Mouse (Mus musculus) neural tube, embryonic 11.5 days (tissue): ENCODE measurements around the gene Figla. TPM values are rescaled to one million over a fixed set of nuclear protein-coding genes. Genes with fewer than 3 reads are reported as not detected.

Experiments used
- ATAC-seq: fragments of 200-750 bp; cut with Nextera tagmentation; 2 replicates; pipeline ENCODE4 v1.8.0; 2017; ENCODE audit warnings: moderate number of reproducible peaks, mild to moderate bottlenecking, moderate TSS enrichment, moderate library complexity; ENCODE audit not compliant: insufficient read depth, low FRiP score, low TSS enrichment
- DNase-seq: peaks from one replicate; pipeline ENCODE4 v3.0.0-alpha.2; 2015; ENCODE audit warnings: low spot score
- H3K27ac ChIP-seq: fragments of 300-500 bp; sonication (generic); 2 replicates; pipeline ENCODE4 v1.5.1; 2014; ENCODE audit warnings: low read depth, mild to moderate bottlenecking, low read length
- H3K27me3 ChIP-seq: fragments of 300-500 bp; sonication (generic); 2 replicates; pipeline ENCODE4 v1.6.1; 2014; ENCODE audit warnings: mild to moderate bottlenecking, low read length, mixed read lengths; ENCODE audit not compliant: control insufficient read depth, insufficient read depth
- H3K36me3 ChIP-seq: fragments of 300-500 bp; sonication (generic); 2 replicates; pipeline ENCODE4 v1.6.1; 2014; ENCODE audit warnings: mild to moderate bottlenecking, low read length, moderate library complexity, mixed read lengths; ENCODE audit not compliant: control insufficient read depth, insufficient read depth
- H3K4me1 ChIP-seq: fragments of 300-500 bp; sonication (generic); 2 replicates; pipeline ENCODE4 v1.6.1; 2014; ENCODE audit warnings: low read length, mixed read lengths; ENCODE audit not compliant: control insufficient read depth, insufficient read depth
- H3K4me2 ChIP-seq: fragments of 300-500 bp; sonication (generic); 2 replicates; pipeline ENCODE4 v1.6.1; 2014; ENCODE audit warnings: low read depth, mild to moderate bottlenecking, moderate library complexity
- H3K4me3 ChIP-seq: fragments of 300-500 bp; sonication (generic); 2 replicates; pipeline ENCODE4 v1.5.1; 2014; ENCODE audit warnings: low read depth, low read length
- H3K9ac ChIP-seq: fragments of 300-500 bp; sonication (generic); 2 replicates; pipeline ENCODE4 v1.6.1; 2014; ENCODE audit warnings: mild to moderate bottlenecking, low read length
- H3K9me3 ChIP-seq: fragments of 300-500 bp; sonication (generic); 2 replicates; pipeline ENCODE4 v1.6.1; 2016; ENCODE audit warnings: low read length; ENCODE audit not compliant: control insufficient read depth
- WGBS: fragments of 180-500 bp; shearing (Covaris S2); extraction: QIAGEN DNeasy Blood & Tissue Kit; methylation state at CpG from one replicate; pipeline ENCODE4 v1.1.7; 2014; 5-methylcytosine and 5-hydroxymethylcytosine counted together
- polyA plus RNA-seq: library from polyadenylated mRNA; unstranded; fragments of >200 nt; fragmentation: Nextera tagmentation; extraction: Ambion mirVana; gene quantifications from 2 replicates; pipeline ENCODE4 v1.2.1, GENCODE M21; 2014

Figla gene
- polyA plus RNA-seq, 1 experiment from 2014 or later, result not detected

DNA sequence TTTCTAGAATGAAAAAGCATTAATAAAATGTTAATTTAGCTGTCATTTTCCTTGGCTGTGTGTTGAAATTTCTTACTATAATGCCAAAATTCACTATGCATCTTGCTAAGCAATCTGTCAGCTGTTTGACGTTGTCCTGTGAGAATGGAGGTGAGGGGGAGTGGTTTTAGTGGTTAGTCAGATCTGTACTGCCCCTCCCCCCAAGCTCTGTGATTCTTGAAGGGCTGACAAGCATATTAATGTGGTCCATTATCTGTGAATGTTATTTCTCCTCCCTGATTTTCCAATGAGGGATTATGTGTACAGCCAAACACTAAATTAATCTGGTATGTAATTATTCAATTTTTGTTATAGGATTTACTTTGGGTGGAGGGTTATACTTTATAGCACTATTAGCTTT is 42.5 kb downstream of the Figla start:
- Histone ChIP-seq H3K27ac (peak overlapping the region; percentile 39; the same call in 1 of the 2 replicates), H3K36me3 (no peaks in the 10 kb centered on the region), H3K4me2 (no peak overlapping the region), H3K4me1 (peaks cover 16% of the 10 kb centered on the region; the same call in 1 of the 2 replicates), H3K27me3 (no peaks in the 10 kb centered on the region), H3K9me3 (no peaks in the 10 kb centered on the region), H3K4me3 (no peak overlapping the region), H3K9ac (no peak overlapping the region)
- ATAC-seq (0 out of 2 replicates have a peak, but pooled peaks have one; percentile 35), DNase-seq (no peak)
- 3% methylated on average over 1 of the region's 1 CpGs for WGBS

DNA sequence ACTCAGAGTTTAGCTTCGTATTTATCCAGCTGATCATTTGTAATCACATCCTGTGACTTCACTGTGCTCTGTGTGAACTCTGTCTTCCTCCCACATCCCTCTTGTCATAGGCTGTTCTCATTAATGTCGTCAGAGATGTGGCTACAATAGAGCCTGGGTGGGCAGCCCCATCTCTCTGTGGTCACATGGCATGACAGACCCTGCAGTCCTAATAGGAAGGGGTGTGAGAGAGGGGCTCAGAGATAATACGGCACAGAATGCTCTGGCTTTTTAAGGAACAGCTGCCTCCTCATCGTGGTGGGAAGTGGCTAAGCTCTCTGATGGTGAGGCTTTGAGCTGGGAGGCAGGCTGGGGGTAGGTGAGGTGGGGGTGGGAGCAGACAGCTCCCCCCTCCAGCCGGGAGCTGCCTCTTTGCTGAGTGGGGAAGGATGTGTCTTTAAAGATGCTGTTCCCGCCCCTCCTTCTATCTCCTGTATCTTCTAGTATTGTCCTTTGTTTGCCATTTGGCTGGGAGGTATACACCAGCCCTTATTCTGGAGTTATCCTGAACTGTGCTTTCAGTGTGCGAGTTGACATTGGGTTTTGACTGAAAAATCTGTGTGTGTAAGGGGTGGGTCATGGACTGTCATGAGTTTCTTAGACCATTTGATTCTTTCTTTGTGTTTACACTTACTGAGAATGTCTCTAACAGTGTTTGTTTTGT is 43.3 kb downstream of the Figla start:
- Histone ChIP-seq H3K4me2 (peak overlapping the region; percentile 6; the same call in 1 of the 2 replicates), H3K4me1 (peaks cover 12% of the 10 kb centered on the region; the same call in 1 of the 2 replicates), H3K9me3 (no peaks in the 10 kb centered on the region), H3K36me3 (no peaks in the 10 kb centered on the region), H3K27ac (peak overlapping the region; percentile 77), H3K9ac (peak overlapping the region; percentile 35), H3K27me3 (no peaks in the 10 kb centered on the region), H3K4me3 (no peak overlapping the region)
- ATAC-seq (peak; percentile 92), DNase-seq (peak; percentile 64)
- WGBS, result 38% methylated on average over 7 of the region's 7 CpGs

DNA sequence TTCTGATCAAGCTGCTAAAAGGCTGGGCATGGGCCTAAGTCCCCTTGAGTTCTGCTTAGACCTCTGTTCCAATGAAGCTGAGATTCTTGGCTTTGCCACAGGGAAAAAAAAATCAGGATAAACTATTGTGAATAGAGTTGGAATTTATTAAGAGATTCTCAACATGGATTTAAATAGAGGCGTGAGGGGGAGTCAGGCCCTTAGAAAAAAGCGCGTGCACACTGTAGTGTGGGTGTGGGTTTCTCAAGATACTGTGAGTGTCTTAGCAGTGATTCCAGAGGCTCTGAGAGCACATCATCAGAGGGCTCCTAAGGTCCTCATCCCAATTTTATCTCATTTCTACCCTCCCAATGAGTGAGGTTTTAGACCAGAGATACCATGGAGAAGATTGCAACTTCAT is 44.2 kb downstream of the Figla start:
- no peak for DNase-seq
- ATAC-seq, result no peak
- Histone ChIP-seq H3K36me3 (no peaks in the 10 kb centered on the region), H3K4me3 (no peak overlapping the region), H3K27me3 (no peaks in the 10 kb centered on the region), H3K27ac (no peak overlapping the region), H3K9ac (no peak overlapping the region), H3K4me2 (no peak overlapping the region), H3K4me1 (peaks cover 15% of the 10 kb centered on the region), H3K9me3 (no peaks in the 10 kb centered on the region)
- 95% methylated on average over 3 of the region's 3 CpGs for WGBS

DNA sequence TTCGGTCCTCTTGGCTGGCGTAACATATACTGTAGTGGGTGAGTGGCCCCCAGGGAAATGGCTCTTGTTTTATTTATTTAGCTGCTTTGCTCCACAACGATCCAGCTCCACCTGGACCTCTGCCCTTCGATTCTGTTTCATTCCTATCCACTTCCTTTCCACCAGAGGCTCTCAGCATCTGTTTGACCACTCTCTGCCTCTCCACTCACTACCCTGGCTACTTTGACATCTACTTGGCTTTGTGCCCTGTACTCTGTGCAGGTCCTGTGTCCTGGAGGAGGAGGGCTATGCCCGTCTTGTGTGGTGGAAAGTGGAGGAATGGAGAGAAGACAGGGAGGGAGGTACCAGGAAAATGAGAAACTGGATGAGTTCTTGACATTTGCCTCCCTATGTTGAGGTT is 46.3 kb downstream of the Figla start:
- no peak overlapping the region for H3K27ac ChIP-seq
- H3K9ac ChIP-seq, result no peak overlapping the region
- ATAC-seq, result no peak

DNA sequence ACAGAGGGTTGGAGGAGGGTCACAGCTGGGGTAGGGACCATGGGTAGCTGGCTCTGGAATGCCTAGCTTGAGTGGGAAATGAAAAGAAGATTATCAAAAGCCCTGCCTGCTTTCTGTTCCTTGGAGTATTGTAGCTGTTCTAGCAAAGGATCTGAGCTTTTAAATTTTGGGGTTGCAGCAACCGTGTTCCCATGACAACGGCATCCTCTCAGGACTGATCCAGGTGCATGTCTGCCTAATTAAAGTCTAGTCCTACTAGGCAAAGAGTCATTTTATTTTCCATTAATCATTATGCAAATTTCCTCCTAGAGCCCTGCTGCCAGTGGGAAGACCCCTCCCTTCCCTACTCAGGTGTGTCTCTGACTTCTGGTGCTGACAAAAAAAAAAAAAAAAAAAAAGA is 46.7 kb downstream of the Figla start:
- WGBS, result 92% methylated on average over 2 of the region's 2 CpGs
- no peaks in the 10 kb centered on the region for H3K36me3 ChIP-seq
- peaks cover 22% of the 10 kb centered on the region for H3K4me1 ChIP-seq
- no peak overlapping the region for H3K4me2 ChIP-seq
- H3K9me3 ChIP-seq, result no peaks in the 10 kb centered on the region
- no peak for DNase-seq
- no peaks in the 10 kb centered on the region for H3K27me3 ChIP-seq
- H3K4me3 ChIP-seq, result no peak overlapping the region
- H3K27ac ChIP-seq, result no peak overlapping the region
- no peak for ATAC-seq
- no peak overlapping the region for H3K9ac ChIP-seq

More for the DNA sequence above, 46.3 kb downstream of the Figla start:
- H3K4me1 ChIP-seq, result peaks cover 22% of the 10 kb centered on the region
- no peaks in the 10 kb centered on the region for H3K9me3 ChIP-seq
- H3K36me3 ChIP-seq, result no peaks in the 10 kb centered on the region
- no peaks in the 10 kb centered on the region for H3K27me3 ChIP-seq
- DNase-seq, result no peak
- no peak overlapping the region for H3K4me2 ChIP-seq
- no peak overlapping the region for H3K4me3 ChIP-seq
- WGBS, result 71% methylated on average over 5 of the region's 5 CpGs

DNA sequence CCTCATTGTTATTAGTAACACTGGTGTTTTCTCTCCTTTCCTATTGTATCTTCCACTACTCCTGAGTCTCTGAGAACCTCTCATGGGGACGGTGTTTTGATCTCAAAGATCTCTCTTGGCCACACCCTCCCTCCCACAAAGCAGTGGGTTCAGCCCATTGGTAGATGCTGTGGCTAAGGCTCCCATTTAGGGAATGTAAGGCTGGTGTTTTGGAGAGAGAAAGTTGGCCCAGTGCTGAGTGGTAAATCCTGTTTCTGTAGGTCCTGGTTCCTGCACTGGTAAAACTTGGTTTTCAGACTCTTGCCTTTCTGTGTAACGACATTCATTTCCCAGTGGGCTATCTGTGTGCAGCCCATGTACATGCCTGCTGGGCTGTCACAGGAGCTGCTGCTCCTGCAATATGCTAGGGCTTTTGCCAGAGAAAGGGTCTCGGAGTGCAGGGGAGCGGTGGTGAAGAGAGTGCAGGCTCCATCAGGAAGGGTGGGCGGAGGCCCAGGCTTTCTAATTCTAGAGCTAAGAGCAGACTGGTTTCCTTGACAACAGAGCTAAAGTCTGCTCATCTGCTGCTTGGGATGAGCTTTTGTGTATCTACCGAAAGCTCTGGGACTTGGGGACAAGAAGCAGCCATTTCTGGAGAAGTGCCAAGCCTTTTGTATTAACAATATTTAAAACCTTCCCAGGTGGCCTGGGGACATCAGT is 48.5 kb downstream of the Figla start:
- Histone ChIP-seq H3K9me3 (no peaks in the 10 kb centered on the region), H3K27ac (peak overlapping the region; percentile 77; the same call in 1 of the 2 replicates), H3K4me1 (peaks cover 16% of the 10 kb centered on the region), H3K27me3 (no peaks in the 10 kb centered on the region), H3K36me3 (no peaks in the 10 kb centered on the region), H3K9ac (no peak overlapping the region), H3K4me3 (no peak overlapping the region), H3K4me2 (no peak overlapping the region)
- 31% methylated on average over 6 of the region's 6 CpGs for WGBS
- DNase-seq (peak; percentile 38), ATAC-seq (peak; percentile 23; the same call in 1 of the 2 replicates)

DNA sequence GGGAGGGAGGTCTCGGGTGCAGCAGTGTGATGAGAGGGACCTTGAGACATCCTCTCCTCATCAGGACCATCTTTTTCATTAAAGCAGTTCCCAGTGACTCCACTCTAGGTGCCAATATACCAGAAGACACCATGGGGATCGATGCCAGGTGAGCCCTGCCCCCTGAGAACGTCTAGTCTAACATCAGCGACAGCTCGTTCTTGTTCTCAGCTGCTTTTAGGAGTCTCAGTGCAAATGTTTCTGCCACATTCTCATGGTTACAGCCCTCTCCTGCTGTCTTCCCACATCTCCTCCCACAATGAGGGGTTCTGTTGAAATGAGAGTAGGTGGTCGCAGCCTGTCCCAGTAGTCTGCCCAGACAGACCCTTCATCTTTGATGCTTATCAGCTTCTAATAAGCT is 50.8 kb downstream of the Figla start:
- no peak overlapping the region for H3K4me3 ChIP-seq
- H3K9me3 ChIP-seq, result no peaks in the 10 kb centered on the region
- H3K36me3 ChIP-seq, result no peaks in the 10 kb centered on the region
- H3K27me3 ChIP-seq, result no peaks in the 10 kb centered on the region
- no peak for DNase-seq
- no peak overlapping the region for H3K27ac ChIP-seq
- no peak overlapping the region for H3K9ac ChIP-seq
- no peak overlapping the region for H3K4me2 ChIP-seq
- no peak for ATAC-seq
- WGBS, result 92% methylated on average over 6 of the region's 6 CpGs
- H3K4me1 ChIP-seq, result peaks cover 16% of the 10 kb centered on the region

DNA sequence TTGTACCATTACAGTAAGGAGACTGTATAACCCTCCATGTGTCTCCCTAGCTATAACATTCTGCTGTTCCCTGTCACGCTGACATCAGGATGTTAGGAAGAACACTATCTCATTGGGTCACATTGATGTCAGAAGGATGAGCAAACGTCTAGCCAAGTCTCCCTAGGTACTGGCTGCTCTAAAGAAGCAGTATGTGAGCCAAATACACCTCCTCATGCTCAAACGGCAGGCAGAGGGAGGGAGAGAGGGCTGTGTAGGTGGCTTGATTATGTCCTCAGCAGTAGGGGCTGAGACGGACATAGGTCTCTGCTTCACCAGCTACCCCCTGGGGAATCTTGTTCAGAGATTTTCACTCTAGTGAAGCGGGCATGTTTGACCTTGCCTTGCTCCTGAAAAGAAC is 51.2 kb downstream of the Figla start:
- Histone ChIP-seq H3K4me1 (peaks cover 15% of the 10 kb centered on the region), H3K4me2 (no peak overlapping the region), H3K9ac (no peak overlapping the region), H3K36me3 (no peaks in the 10 kb centered on the region), H3K27me3 (no peaks in the 10 kb centered on the region), H3K27ac (no peak overlapping the region), H3K4me3 (no peak overlapping the region), H3K9me3 (no peaks in the 10 kb centered on the region)
- DNase-seq (no peak), ATAC-seq (no peak)
- WGBS, result 70% methylated on average over 5 of the region's 5 CpGs

DNA sequence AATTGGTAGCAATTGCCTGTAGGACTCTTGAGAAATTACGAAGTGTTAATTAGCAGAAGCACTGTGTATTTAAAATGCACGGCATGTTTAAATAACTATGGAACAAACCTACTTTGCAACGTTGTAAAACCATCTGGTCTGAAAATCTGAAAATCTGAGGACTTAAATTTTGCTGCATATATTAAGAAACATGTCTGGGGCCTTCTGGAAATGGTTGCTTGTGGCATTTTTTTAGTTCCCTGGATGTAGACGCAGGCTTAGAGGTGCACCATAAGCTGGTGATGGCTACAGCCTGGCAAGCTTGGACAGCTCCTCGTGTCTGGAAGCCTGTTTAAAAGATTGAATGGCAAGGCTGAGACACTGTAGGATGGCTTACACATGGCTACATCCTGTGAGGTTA is 53.0 kb downstream of the Figla start:
- ATAC-seq (no peak), DNase-seq (no peak)
- Histone ChIP-seq H3K27me3 (no peaks in the 10 kb centered on the region), H3K4me2 (no peak overlapping the region), H3K36me3 (no peaks in the 10 kb centered on the region), H3K27ac (no peak overlapping the region), H3K4me3 (no peak overlapping the region), H3K9me3 (no peaks in the 10 kb centered on the region), H3K9ac (no peak overlapping the region), H3K4me1 (peaks cover 10% of the 10 kb centered on the region)
- 79% methylated on average over 5 of the region's 5 CpGs for WGBS
